Mouse (Mus musculus) embryonic facial prominence, embryonic 14.5 days (tissue): ENCODE results near the gene Gdpd4. TPM values are rescaled to one million over a fixed set of nuclear protein-coding genes. Genes with fewer than 3 reads are reported as not detected.

Source experiments
- ATAC-seq: fragments of 200-750 bp; cut with Nextera tagmentation; 2 replicates; pipeline ENCODE4 v1.8.0; 2017; ENCODE audit warnings: low read depth, moderate number of reproducible peaks, moderate TSS enrichment
- DNase-seq: peaks from one replicate; pipeline ENCODE4 v3.0.0-alpha.2; 2015; ENCODE audit warnings: low spot score
- H3K27ac ChIP-seq: fragments of 300-500 bp; sonication (generic); replicated peaks from 2 replicates; pipeline ENCODE4 v1.5.1; 2014; ENCODE audit warnings: low read depth, mild to moderate bottlenecking, low read length, moderate library complexity
- H3K27me3 ChIP-seq: fragments of 300-500 bp; sonication (generic); replicated peaks from 2 replicates; pipeline ENCODE4 v1.6.1; 2014; ENCODE audit warnings: low read length; ENCODE audit not compliant: control insufficient read depth, insufficient read depth
- H3K36me3 ChIP-seq: fragments of 300-500 bp; sonication (generic); 2 replicates; pipeline ENCODE4 v1.6.1; 2014; ENCODE audit warnings: low read length, mixed read lengths; ENCODE audit not compliant: control insufficient read depth, insufficient read depth
- H3K4me1 ChIP-seq: fragments of 300-500 bp; sonication (generic); 2 replicates; pipeline ENCODE4 v1.6.1; 2014; ENCODE audit warnings: antibody characterized with exemption, low read length; ENCODE audit not compliant: control insufficient read depth, insufficient read depth
- H3K4me2 ChIP-seq: fragments of 300-500 bp; sonication (generic); 2 replicates; pipeline ENCODE4 v1.6.1; 2014; ENCODE audit warnings: low read depth, mild to moderate bottlenecking, low read length, moderate library complexity, mixed read lengths
- H3K4me3 ChIP-seq: fragments of 300-500 bp; sonication (generic); 2 replicates; pipeline ENCODE4 v1.5.1; 2014; ENCODE audit warnings: low read depth, mild to moderate bottlenecking, low read length
- H3K9ac ChIP-seq: fragments of 300-500 bp; sonication (generic); 2 replicates; pipeline ENCODE4 v1.6.1; 2014; ENCODE audit warnings: low read depth, mild to moderate bottlenecking, low read length, moderate library complexity, mixed read lengths
- H3K9me3 ChIP-seq: fragments of 300-500 bp; sonication (generic); 2 replicates; pipeline ENCODE4 v1.6.1; 2016; ENCODE audit warnings: low read length; ENCODE audit not compliant: control insufficient read depth
- WGBS: fragments of 180-500 bp; shearing (Covaris S2); extraction: QIAGEN DNeasy Blood & Tissue Kit; methylation state at CpG from one replicate; pipeline ENCODE4 v1.1.7; 2014; 5-methylcytosine and 5-hydroxymethylcytosine counted together
- polyA plus RNA-seq: library from polyadenylated mRNA; unstranded; fragments of >200 nt; fragmentation: Nextera tagmentation; extraction: Ambion mirVana; gene quantifications from 2 replicates; pipeline ENCODE4 v1.2.1, GENCODE M21; 2014

Gdpd4 gene
- polyA plus RNA-seq, 1 experiment from 2014 or later, result not detected

DNA sequence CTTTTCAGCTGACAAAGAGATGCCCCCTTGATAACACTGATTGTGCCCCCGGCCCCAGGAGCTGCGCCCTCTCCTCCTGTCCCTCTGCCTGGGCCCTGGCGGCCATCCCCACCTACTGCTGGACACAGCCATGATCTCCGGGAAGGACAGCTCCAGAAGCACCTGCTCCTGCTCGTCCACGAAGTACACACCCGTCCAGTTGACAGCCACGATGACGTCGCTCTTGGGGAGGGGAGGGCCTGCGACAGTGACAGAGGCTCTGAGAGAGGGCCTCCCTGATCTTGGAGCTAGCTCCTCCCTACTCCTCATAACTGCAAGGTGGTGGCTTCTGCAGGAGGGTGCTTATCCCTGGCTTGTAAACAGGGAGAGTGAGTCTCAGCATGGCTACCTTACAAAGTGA lies 146.5 kb downstream of the Gdpd4 start:
- Histone ChIP-seq H3K4me3 (no peak overlapping the region), H3K27ac (no peak overlapping the region), H3K9ac (no peak overlapping the region), H3K4me2 (no peak overlapping the region), H3K36me3 (no peaks in the 10 kb centered on the region), H3K27me3 (no peaks in the 10 kb centered on the region), H3K4me1 (no peaks in the 10 kb centered on the region), H3K9me3 (no peaks in the 10 kb centered on the region)
- 84% methylated on average over 11 of the region's 11 CpGs for WGBS
- DNase-seq (no peak), ATAC-seq (peak; percentile 47; the same call in 1 of the 2 replicates)

- H3K9ac ChIP-seq, result no peak overlapping the region
- DNase-seq (peak; percentile 88), ATAC-seq (peak; percentile 79)
- H3K27ac ChIP-seq, result no peak overlapping the region
- no peaks in the 10 kb centered on the region for H3K36me3 ChIP-seq
- no peaks in the 10 kb centered on the region for H3K27me3 ChIP-seq
- H3K4me3 ChIP-seq, result no peak overlapping the region
- no peak overlapping the region for H3K4me2 ChIP-seq
- WGBS, result 31% methylated on average over 5 of the region's 5 CpGs
- H3K9me3 ChIP-seq, result no peaks in the 10 kb centered on the region
- H3K4me1 ChIP-seq, result no peaks in the 10 kb centered on the region
These were observed 151.9 kb downstream of the Gdpd4 start for GRCm38 (mm10) chr7:98071620-98072019.

GRCm38 (mm10) chr7:98077453-98077852 lies 157.7 kb downstream of the Gdpd4 start:
- no peak for ATAC-seq
- no peak for DNase-seq
- 88% methylated on average over 11 of the region's 11 CpGs for WGBS
- Histone ChIP-seq H3K4me3 (no peak overlapping the region), H3K9me3 (no peaks in the 10 kb centered on the region), H3K9ac (no peak overlapping the region), H3K27me3 (no peaks in the 10 kb centered on the region), H3K4me2 (no peak overlapping the region), H3K4me1 (no peaks in the 10 kb centered on the region), H3K36me3 (no peaks in the 10 kb centered on the region), H3K27ac (no peak overlapping the region)

- ATAC-seq (no peak), DNase-seq (no peak)
- Histone ChIP-seq H3K36me3 (no peaks in the 10 kb centered on the region), H3K9ac (no peak overlapping the region), H3K4me2 (no peak overlapping the region), H3K4me3 (no peak overlapping the region), H3K9me3 (no peaks in the 10 kb centered on the region), H3K4me1 (peaks cover 6% of the 10 kb centered on the region), H3K27me3 (no peaks in the 10 kb centered on the region), H3K27ac (no peak overlapping the region)
- WGBS, result 19% methylated on average over 5 of the region's 5 CpGs
These were observed 162.6 kb downstream of the Gdpd4 start for GRCm38 (mm10) chr7:98082376-98082775.

DNA sequence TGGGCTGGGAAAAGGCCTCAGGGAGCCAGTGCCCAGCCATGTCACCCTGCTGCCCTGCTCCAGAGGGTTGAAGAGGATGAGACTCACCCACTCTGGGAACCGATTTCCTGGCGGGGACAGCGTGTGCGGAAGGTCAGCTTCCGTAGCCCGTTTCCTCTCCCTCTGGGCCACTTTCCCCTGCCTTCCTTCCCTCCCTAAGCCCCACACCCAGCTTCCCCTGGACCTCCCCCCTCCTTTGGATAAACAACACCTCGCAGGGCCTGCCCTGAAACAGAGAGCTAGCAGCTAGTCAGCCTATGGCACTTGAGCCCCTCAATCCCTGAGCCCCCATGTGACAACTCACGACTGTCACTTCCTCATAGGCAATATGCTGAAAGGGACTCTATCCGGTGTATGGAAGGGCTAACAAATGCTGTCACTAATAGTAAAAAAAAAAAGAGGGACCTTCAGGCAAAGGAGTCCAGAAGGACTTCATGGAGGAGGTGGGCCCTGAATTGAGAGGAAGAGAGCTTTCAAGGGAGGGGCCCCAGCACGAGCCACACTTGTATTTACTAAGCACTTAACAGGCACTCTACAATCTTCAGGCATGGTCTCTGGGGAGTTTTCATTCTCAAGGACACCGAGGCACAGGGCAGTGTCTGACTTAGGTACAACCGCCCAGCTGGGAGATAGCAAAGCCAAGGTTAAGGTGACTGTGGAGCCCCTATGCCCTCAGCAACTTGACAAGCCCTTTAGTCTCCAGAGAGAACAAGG lies 165.0 kb downstream of the Gdpd4 start:
- 43% methylated on average over 6 of the region's 12 CpGs for WGBS
- Histone ChIP-seq H3K9ac (0 out of 2 replicates have a peak overlapping the region, but pooled peaks have one; percentile 34), H3K4me3 (no peak overlapping the region), H3K27me3 (no peaks in the 10 kb centered on the region), H3K4me1 (peaks cover 6% of the 10 kb centered on the region), H3K27ac (no peak overlapping the region), H3K9me3 (no peaks in the 10 kb centered on the region), H3K4me2 (no peak overlapping the region), H3K36me3 (no peaks in the 10 kb centered on the region)
- DNase-seq (no peak), ATAC-seq (no peak)

GRCm38 (mm10) chr7:98085314-98085713 lies 165.6 kb downstream of the Gdpd4 start:
- H3K36me3 ChIP-seq, result no peaks in the 10 kb centered on the region
- H3K4me1 ChIP-seq, result peaks cover 6% of the 10 kb centered on the region
- no peaks in the 10 kb centered on the region for H3K9me3 ChIP-seq
- H3K27ac ChIP-seq, result no peak overlapping the region
- H3K9ac ChIP-seq, result no peak overlapping the region
- no peaks in the 10 kb centered on the region for H3K27me3 ChIP-seq
- DNase-seq, result no peak
- no peak for ATAC-seq
- H3K4me3 ChIP-seq, result no peak overlapping the region
- H3K4me2 ChIP-seq, result no peak overlapping the region
- WGBS, result 76% methylated on average over 7 of the region's 7 CpGs

- Histone ChIP-seq H3K27me3 (no peaks in the 10 kb centered on the region), H3K27ac (no peak overlapping the region), H3K4me1 (peaks cover 6% of the 10 kb centered on the region), H3K9ac (no peak overlapping the region), H3K4me3 (no peak overlapping the region), H3K9me3 (no peaks in the 10 kb centered on the region), H3K36me3 (0 out of 2 replicates have a peak, but pooled peaks cover 2% of the 10 kb centered on the region), H3K4me2 (no peak overlapping the region)
- WGBS, result 48% methylated on average over 2 of the region's 2 CpGs
- no peak for ATAC-seq
- peak; percentile 43 for DNase-seq
These were observed 166.6 kb downstream of the Gdpd4 start for GRCm38 (mm10) chr7:98086346-98086745.

- peaks cover 15% of the 10 kb centered on the region; the same call in 1 of the 2 replicates for H3K36me3 ChIP-seq
- 97% methylated on average over 4 of the region's 4 CpGs for WGBS
These were observed 176.1 kb downstream of the Gdpd4 start for GRCm38 (mm10) chr7:98095852-98096251.

DNA sequence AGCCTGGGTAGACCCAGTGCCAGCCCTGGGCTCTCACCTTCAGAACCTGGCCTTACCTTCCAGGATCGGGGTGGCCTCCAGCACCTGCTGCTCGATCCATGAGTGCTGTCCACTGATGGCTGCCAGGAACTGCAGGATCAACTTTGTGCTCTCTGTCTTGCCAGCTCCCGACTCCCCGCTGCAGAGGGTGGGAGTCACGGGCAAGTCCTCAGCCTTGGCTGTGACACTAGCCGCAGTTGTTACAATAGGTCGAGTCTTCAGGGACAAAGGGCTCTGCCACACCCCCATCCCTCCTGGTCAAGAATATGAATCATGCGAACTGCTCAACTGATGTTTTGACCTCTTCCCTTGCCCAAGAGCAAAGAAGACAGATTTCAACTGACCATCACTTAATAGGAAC lies 177.8 kb downstream of the Gdpd4 start:
- H3K9ac ChIP-seq, result no peak overlapping the region
- peaks cover 12% of the 10 kb centered on the region; the same call in 1 of the 2 replicates for H3K36me3 ChIP-seq
- ATAC-seq, result no peak
- no peak overlapping the region for H3K4me2 ChIP-seq
- H3K9me3 ChIP-seq, result no peaks in the 10 kb centered on the region
- H3K27ac ChIP-seq, result no peak overlapping the region
- H3K27me3 ChIP-seq, result no peaks in the 10 kb centered on the region
- 96% methylated on average over 8 of the region's 8 CpGs for WGBS
- no peaks in the 10 kb centered on the region for H3K4me1 ChIP-seq
- no peak overlapping the region for H3K4me3 ChIP-seq
- no peak for DNase-seq

More at GRCm38 (mm10) chr7:98095852-98096251, 176.1 kb downstream of the Gdpd4 start:
- DNase-seq (no peak), ATAC-seq (no peak)
- Histone ChIP-seq H3K9me3 (no peaks in the 10 kb centered on the region), H3K4me1 (no peaks in the 10 kb centered on the region), H3K4me3 (no peak overlapping the region), H3K27me3 (no peaks in the 10 kb centered on the region), H3K9ac (no peak overlapping the region), H3K27ac (no peak overlapping the region), H3K4me2 (no peak overlapping the region)
